ENCODE assay signal across 8 mouse cellular contexts in genomic region chr7:27446051-27446450, GRCm38 (mm10). TPM values are rescaled to one million over a fixed set of nuclear protein-coding genes. Genes with fewer than 3 reads are reported as not detected.
DNase-seq lines count a peak whose midpoint lies in the region; ATAC-seq lines count a peak whose summit lies in the region.

No protein-coding gene starts in this region.

- peak overlapping the region; percentile 99 for H3K4me2 ChIP-seq in heart, embryonic 11.5 days
- H3K4me2 ChIP-seq in hindbrain, embryonic 13.5 days, result peak overlapping the region; percentile 90
- peak overlapping the region; percentile 92 for H3K4me2 ChIP-seq in midbrain, embryonic 16.5 days (ENCODE audit: low read length)

- H3K4me1 ChIP-seq in heart, embryonic 11.5 days (ENCODE audit: control insufficient read depth, insufficient read depth, low read length), result peaks cover 9% of the 10 kb centered on the region; the same call in 1 of the 2 replicates
- H3K4me1 ChIP-seq in hindbrain, embryonic 13.5 days (replicated peaks), result peaks cover 28% of the 10 kb centered on the region
- H3K4me1 ChIP-seq in midbrain, embryonic 16.5 days (ENCODE audit: control insufficient read depth, insufficient read depth, low read length), result peaks cover 11% of the 10 kb centered on the region

- 3% methylated on average over 16 of the region's 18 CpGs for WGBS in heart, embryonic 11.5 days (ENCODE audit: insufficient replicate concordance)
- WGBS in hindbrain, embryonic 13.5 days, result 2% methylated on average over 18 of the region's 18 CpGs
- 0% methylated on average over 16 of the region's 18 CpGs for WGBS in midbrain, embryonic 16.5 days

- no peaks in the 10 kb centered on the region for H3K9me3 ChIP-seq in heart, embryonic 11.5 days (replicated peaks; ENCODE audit: control insufficient read depth, low read length)
- no peaks in the 10 kb centered on the region for H3K9me3 ChIP-seq in hindbrain, embryonic 13.5 days
- H3K9me3 ChIP-seq in midbrain, embryonic 16.5 days (replicated peaks; ENCODE audit: control insufficient read depth, low read length, poor library complexity, severe bottlenecking), result no peaks in the 10 kb centered on the region

- peak overlapping the region; percentile 54 for H3K4me3 ChIP-seq in heart, embryonic 11.5 days (ENCODE audit: low read depth, low read length)
- H3K4me3 ChIP-seq in hindbrain, embryonic 13.5 days, result peak overlapping the region; percentile 65
- peak overlapping the region; percentile 76 for H3K4me3 ChIP-seq in midbrain, embryonic 16.5 days (ENCODE audit: low read depth, low read length)

- no peak for DNase-seq in heart, postnatal 10 days
- peak; percentile 13 for DNase-seq in thymus, postnatal 14 days
- no peak for DNase-seq in thymus, adult 18-20 months
- DNase-seq in urinary bladder, adult 18-20 months (ENCODE audit: low spot score in 2 of 2), result no peak
- no peak for DNase-seq in adrenal gland, postnatal 4 days (ENCODE audit: low spot score in 2 of 2)

- H3K27me3 ChIP-seq in heart, embryonic 11.5 days (ENCODE audit: control insufficient read depth, insufficient read depth, low read length), result peaks cover 19% of the 10 kb centered on the region
- H3K27me3 ChIP-seq in hindbrain, embryonic 13.5 days, result peaks cover 31% of the 10 kb centered on the region
- H3K27me3 ChIP-seq in midbrain, embryonic 16.5 days (ENCODE audit: control insufficient read depth, insufficient read depth, low read depth, low read length), result no peaks in the 10 kb centered on the region

- peak overlapping the region; percentile 68 for H3K9ac ChIP-seq in heart, embryonic 11.5 days (ENCODE audit: low read depth, low read length)
- peak overlapping the region; percentile 89 for H3K9ac ChIP-seq in hindbrain, embryonic 13.5 days
- peak overlapping the region; percentile 93 for H3K9ac ChIP-seq in midbrain, embryonic 16.5 days (ENCODE audit: low read depth, low read length)

- intact Hi-C loops in heart, postnatal 10 days (cut with DNase I), result loop anchor here (5.0 kb wide), 1 partner anchor 109 kb away; the partner anchor contains the start of gene Ltbp4

- ATAC-seq in heart, embryonic 11.5 days (replicated peaks; ENCODE audit: insufficient number of reproducible peaks, low FRiP score, low TSS enrichment), result no peak
- 0 out of 2 replicates have a peak, but pooled peaks have one; percentile 1 for ATAC-seq in hindbrain, embryonic 13.5 days (ENCODE audit: low FRiP score)
- ATAC-seq in midbrain, embryonic 16.5 days, result peak; percentile 1; the same call in 1 of the 2 replicates

- H3K36me3 ChIP-seq in heart, embryonic 11.5 days (ENCODE audit: control insufficient read depth, insufficient read depth, low read length), result no peaks in the 10 kb centered on the region
- H3K36me3 ChIP-seq in hindbrain, embryonic 13.5 days, result peaks cover 9% of the 10 kb centered on the region; the same call in 1 of the 2 replicates
- peaks cover 4% of the 10 kb centered on the region; the same call in 1 of the 2 replicates for H3K36me3 ChIP-seq in midbrain, embryonic 16.5 days (ENCODE audit: control insufficient read depth, insufficient read depth, low read length)

- H3K27ac ChIP-seq in heart, embryonic 11.5 days (ENCODE audit: low read depth, low read length), result no peak overlapping the region
- H3K27ac ChIP-seq in hindbrain, embryonic 13.5 days, result peak overlapping the region; percentile 86
- peak overlapping the region; percentile 85 for H3K27ac ChIP-seq in midbrain, embryonic 16.5 days (ENCODE audit: low read length)

RNA-seq across cellular contexts. Expression of gene Sptbn4, which starts 1.4 kb away (rescaled TPM):
- polyA plus RNA-seq in heart, embryonic 11.5 days (2014; fragmentation: Nextera tagmentation; extraction: Ambion mirVana), result 0.23 and 0.30 TPM in 2 replicates
- total RNA-seq in heart, postnatal 10 days (2021), result under 1 TPM; 0.74 to 0.87 TPM
- 2.2 and 2.6 TPM in 2 replicates for polyA plus RNA-seq in hindbrain, embryonic 13.5 days (2015; fragmentation: Nextera tagmentation; extraction: Ambion mirVana)
- 3.1 and 4.4 TPM in 2 replicates for polyA plus RNA-seq in midbrain, embryonic 16.5 days (2015; fragmentation: Nextera tagmentation; extraction: Ambion mirVana)
- 1 to 10 TPM; 1.2 to 1.4 TPM for total RNA-seq in adrenal gland, postnatal 4 days (2021)

RNA-seq across cellular contexts. Expression of gene Blvrb, which starts 1.7 kb away (rescaled TPM):
- polyA plus RNA-seq in heart, embryonic 11.5 days (2014; fragmentation: Nextera tagmentation; extraction: Ambion mirVana), result 106 and 121 TPM in 2 replicates
- 10 to 100 TPM; 38.2 to 40.8 TPM for total RNA-seq in heart, postnatal 10 days (2021)
- 18.7 and 19.3 TPM in 2 replicates for polyA plus RNA-seq in hindbrain, embryonic 13.5 days (2015; fragmentation: Nextera tagmentation; extraction: Ambion mirVana)
- 13.2 and 15.1 TPM in 2 replicates for polyA plus RNA-seq in midbrain, embryonic 16.5 days (2015; fragmentation: Nextera tagmentation; extraction: Ambion mirVana)
- total RNA-seq in adrenal gland, postnatal 4 days (2021), result 10 to 100 TPM; 58.4 to 62.1 TPM

RNA-seq across cellular contexts. Expression of gene Sertad3, which starts 27.5 kb away (rescaled TPM):
- 19.9 and 20.3 TPM in 2 replicates for polyA plus RNA-seq in heart, embryonic 11.5 days (2014; fragmentation: Nextera tagmentation; extraction: Ambion mirVana)
- 10 to 100 TPM in 1 of 2 experiments, 1 to 10 TPM in 1; 9.1 to 10.4 TPM for total RNA-seq in heart, postnatal 10 days (2021)
- 13.0 and 13.4 TPM in 2 replicates for polyA plus RNA-seq in hindbrain, embryonic 13.5 days (2015; fragmentation: Nextera tagmentation; extraction: Ambion mirVana)
- 7.1 and 8.4 TPM in 2 replicates for polyA plus RNA-seq in midbrain, embryonic 16.5 days (2015; fragmentation: Nextera tagmentation; extraction: Ambion mirVana)
- total RNA-seq in adrenal gland, postnatal 4 days (2021), result 10 to 100 TPM; 16.7 to 17.3 TPM

RNA-seq across cellular contexts. Expression of gene Sertad1, which starts 40.7 kb away (rescaled TPM):
- 37.5 and 38.8 TPM in 2 replicates for polyA plus RNA-seq in heart, embryonic 11.5 days (2014; fragmentation: Nextera tagmentation; extraction: Ambion mirVana)
- 10 to 100 TPM; 13.1 to 13.4 TPM for total RNA-seq in heart, postnatal 10 days (2021)
- polyA plus RNA-seq in hindbrain, embryonic 13.5 days (2015; fragmentation: Nextera tagmentation; extraction: Ambion mirVana), result 10.7 and 11.8 TPM in 2 replicates
- 7.0 and 9.2 TPM in 2 replicates for polyA plus RNA-seq in midbrain, embryonic 16.5 days (2015; fragmentation: Nextera tagmentation; extraction: Ambion mirVana)
- 10 to 100 TPM; 18.1 to 18.8 TPM for total RNA-seq in adrenal gland, postnatal 4 days (2021)

RNA-seq across cellular contexts. Expression of gene Prx, which starts 53.1 kb away (rescaled TPM):
- 0.76 and 0.96 TPM in 2 replicates for polyA plus RNA-seq in heart, embryonic 11.5 days (2014; fragmentation: Nextera tagmentation; extraction: Ambion mirVana)
- total RNA-seq in heart, postnatal 10 days (2021), result 1 to 10 TPM; 3.1 to 3.6 TPM
- 1.4 and 1.5 TPM in 2 replicates for polyA plus RNA-seq in hindbrain, embryonic 13.5 days (2015; fragmentation: Nextera tagmentation; extraction: Ambion mirVana)
- polyA plus RNA-seq in midbrain, embryonic 16.5 days (2015; fragmentation: Nextera tagmentation; extraction: Ambion mirVana), result 1.5 TPM in 2 replicates
- total RNA-seq in adrenal gland, postnatal 4 days (2021), result 1 to 10 TPM; 7.0 to 8.8 TPM
